Mouse (Mus musculus): Measurements from ENCODE around the gene Nat8f2. TPM values are rescaled to one million over a fixed set of nuclear protein-coding genes. Genes with fewer than 3 reads are reported as not detected.
"Not testable (repeated sequence)": the region's sequence is repeated elsewhere in the genome, so short reads cannot be mapped to it uniquely, and the experiment has no call there.

The Nat8f2 gene
- polyA plus RNA-seq, 1 experiment from 2014 or later, result not detected

- H3K36me3 ChIP-seq (ENCODE audit: control insufficient read depth, insufficient read depth, low read length); H3K27ac ChIP-seq (ENCODE audit: low read depth, low read length); H3K9ac ChIP-seq (ENCODE audit: low read length); H3K4me2 ChIP-seq; H3K4me1 ChIP-seq (ENCODE audit: control insufficient read depth, insufficient read depth, low read length); DNase-seq (ENCODE audit: low spot score, missing footprints); H3K4me3 ChIP-seq (ENCODE audit: low read depth, low read length); H3K27me3 ChIP-seq (ENCODE audit: control insufficient read depth, insufficient read depth, low read length); H3K9me3 ChIP-seq (ENCODE audit: control insufficient read depth, low read length); ATAC-seq (ENCODE audit: low FRiP score): not testable (repeated sequence)
- 45% methylated on average over 1 of the region's 1 CpGs for WGBS
Measured at GRCm38 (mm10) chr6:85866995-85867394, 2.0 kb downstream of the Nat8f2 start.

- WGBS, result 90% methylated on average over 3 of the region's 3 CpGs
- H3K4me2 ChIP-seq; H3K27ac ChIP-seq (ENCODE audit: low read depth, low read length); H3K9ac ChIP-seq (ENCODE audit: low read length); H3K27me3 ChIP-seq (ENCODE audit: control insufficient read depth, insufficient read depth, low read length); ATAC-seq (ENCODE audit: low FRiP score); H3K4me1 ChIP-seq (ENCODE audit: control insufficient read depth, insufficient read depth, low read length); DNase-seq (ENCODE audit: low spot score, missing footprints); H3K36me3 ChIP-seq (ENCODE audit: control insufficient read depth, insufficient read depth, low read length); H3K9me3 ChIP-seq (ENCODE audit: control insufficient read depth, low read length); H3K4me3 ChIP-seq (ENCODE audit: low read depth, low read length): not testable (repeated sequence)
Measured at GRCm38 (mm10) chr6:85866166-85866565, 2.8 kb downstream of the Nat8f2 start.

DNA sequence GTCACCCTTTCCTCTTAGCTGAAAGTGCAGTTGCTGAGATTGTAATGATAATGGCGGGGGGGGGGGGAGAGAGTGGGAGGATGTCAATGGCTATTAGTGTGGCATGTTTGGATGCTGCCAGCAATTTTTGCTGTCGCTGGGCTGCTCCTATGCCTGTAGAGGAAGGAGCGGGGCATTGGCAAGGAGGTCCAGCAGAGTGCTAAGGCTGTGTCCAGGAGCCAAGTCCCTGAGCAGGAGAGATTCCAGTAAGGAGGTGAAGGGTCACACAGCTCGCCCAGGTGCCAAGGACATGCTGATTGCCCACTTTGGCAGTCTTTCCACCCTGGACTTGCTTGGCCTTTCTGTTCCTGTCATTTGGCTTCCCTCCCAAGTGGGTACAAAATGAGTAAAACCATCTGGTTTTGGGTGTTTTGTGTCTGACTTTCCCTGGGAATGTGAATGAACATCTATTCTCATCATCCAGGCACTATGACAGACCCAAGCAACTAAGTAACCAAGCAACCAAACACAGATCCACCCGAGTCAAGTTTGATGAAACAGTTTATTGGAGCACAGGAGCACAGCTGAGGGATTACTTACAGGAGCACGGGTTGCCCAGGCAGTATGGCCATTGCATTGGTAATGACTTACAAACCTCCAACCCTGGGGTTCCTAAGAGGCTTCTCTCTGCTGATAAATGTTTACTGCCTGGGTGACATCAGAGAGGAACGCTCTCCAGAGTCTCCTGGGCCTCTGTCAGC is 3.9 kb downstream of the Nat8f2 start:
- not testable (repeated sequence) for H3K27me3 ChIP-seq (ENCODE audit: control insufficient read depth, insufficient read depth, low read length); DNase-seq (ENCODE audit: low spot score, missing footprints); H3K9ac ChIP-seq (ENCODE audit: low read length); H3K4me2 ChIP-seq; ATAC-seq (ENCODE audit: low FRiP score); H3K9me3 ChIP-seq (ENCODE audit: control insufficient read depth, low read length); H3K27ac ChIP-seq (ENCODE audit: low read depth, low read length); H3K4me3 ChIP-seq (ENCODE audit: low read depth, low read length); H3K36me3 ChIP-seq (ENCODE audit: control insufficient read depth, insufficient read depth, low read length); H3K4me1 ChIP-seq (ENCODE audit: control insufficient read depth, insufficient read depth, low read length)
- WGBS, result 73% methylated on average over 6 of the region's 7 CpGs

DNA sequence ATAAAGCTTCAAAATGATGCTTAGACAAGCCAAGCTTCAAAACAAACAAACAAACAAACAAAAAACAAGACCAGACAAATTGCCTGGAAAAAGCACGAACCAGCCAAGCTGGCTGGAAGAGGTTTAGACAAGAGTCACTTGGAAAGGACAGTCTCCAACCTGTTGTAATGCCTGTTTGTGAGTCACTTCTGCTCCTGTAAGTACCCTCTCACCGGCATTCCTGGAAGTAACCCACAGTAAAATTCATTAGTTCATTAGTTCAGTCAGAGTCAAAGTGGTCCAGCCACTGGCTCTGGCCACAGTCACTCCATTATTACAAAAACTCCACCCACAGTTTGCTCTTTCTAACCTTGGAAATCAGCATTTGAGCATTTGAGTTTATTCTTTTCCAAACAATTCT is 5.1 kb downstream of the Nat8f2 start:
- no peak overlapping the region for H3K9ac ChIP-seq (ENCODE audit: low read length)
- DNase-seq (ENCODE audit: low spot score, missing footprints), result no peak
- no peaks in the 10 kb centered on the region for H3K36me3 ChIP-seq (ENCODE audit: control insufficient read depth, insufficient read depth, low read length)
- no peaks in the 10 kb centered on the region for H3K4me1 ChIP-seq (ENCODE audit: control insufficient read depth, insufficient read depth, low read length)
- ATAC-seq (ENCODE audit: low FRiP score), result no peak
- no peak overlapping the region for H3K4me2 ChIP-seq
- WGBS, result 90% methylated on average over 2 of the region's 2 CpGs
- H3K9me3 ChIP-seq (ENCODE audit: control insufficient read depth, low read length), result no peaks in the 10 kb centered on the region
- H3K27ac ChIP-seq (ENCODE audit: low read depth, low read length), result no peak overlapping the region
- H3K27me3 ChIP-seq (ENCODE audit: control insufficient read depth, insufficient read depth, low read length), result no peaks in the 10 kb centered on the region
- no peak overlapping the region for H3K4me3 ChIP-seq (ENCODE audit: low read depth, low read length)

GRCm38 (mm10) chr6:85863136-85863535 is 5.8 kb downstream of the Nat8f2 start:
- no peaks in the 10 kb centered on the region for H3K9me3 ChIP-seq (ENCODE audit: control insufficient read depth, low read length)
- no peaks in the 10 kb centered on the region for H3K27me3 ChIP-seq (ENCODE audit: control insufficient read depth, insufficient read depth, low read length)
- H3K4me1 ChIP-seq (ENCODE audit: control insufficient read depth, insufficient read depth, low read length), result no peaks in the 10 kb centered on the region
- no peak for DNase-seq (ENCODE audit: low spot score, missing footprints)
- H3K27ac ChIP-seq (ENCODE audit: low read depth, low read length), result no peak overlapping the region
- 94% methylated on average over 2 of the region's 2 CpGs for WGBS
- no peak overlapping the region for H3K4me3 ChIP-seq (ENCODE audit: low read depth, low read length)
- H3K9ac ChIP-seq (ENCODE audit: low read length), result no peak overlapping the region
- no peak overlapping the region for H3K4me2 ChIP-seq
- no peak for ATAC-seq (ENCODE audit: low FRiP score)
- H3K36me3 ChIP-seq (ENCODE audit: control insufficient read depth, insufficient read depth, low read length), result no peaks in the 10 kb centered on the region

- Histone ChIP-seq H3K9me3 (ENCODE audit: control insufficient read depth, low read length) (no peaks in the 10 kb centered on the region), H3K36me3 (ENCODE audit: control insufficient read depth, insufficient read depth, low read length) (no peaks in the 10 kb centered on the region), H3K4me2 (no peak overlapping the region), H3K4me3 (ENCODE audit: low read depth, low read length) (no peak overlapping the region), H3K9ac (ENCODE audit: low read length) (no peak overlapping the region), H3K27me3 (ENCODE audit: control insufficient read depth, insufficient read depth, low read length) (no peaks in the 10 kb centered on the region), H3K4me1 (ENCODE audit: control insufficient read depth, insufficient read depth, low read length) (no peaks in the 10 kb centered on the region), H3K27ac (ENCODE audit: low read depth, low read length) (no peak overlapping the region)
- DNase-seq (ENCODE audit: low spot score, missing footprints) (no peak), ATAC-seq (ENCODE audit: low FRiP score) (no peak)
- 79% methylated on average over 3 of the region's 3 CpGs for WGBS
Measured at GRCm38 (mm10) chr6:85862565-85862964, 6.4 kb downstream of the Nat8f2 start.

- ATAC-seq (ENCODE audit: low FRiP score) (no peak), DNase-seq (ENCODE audit: low spot score, missing footprints) (no peak)
- no peaks in the 10 kb centered on the region for H3K27me3 ChIP-seq (ENCODE audit: control insufficient read depth, insufficient read depth, low read length)
- no peaks in the 10 kb centered on the region for H3K9me3 ChIP-seq (ENCODE audit: control insufficient read depth, low read length)
- H3K36me3 ChIP-seq (ENCODE audit: control insufficient read depth, insufficient read depth, low read length), result no peaks in the 10 kb centered on the region
- H3K9ac ChIP-seq (ENCODE audit: low read length), result no peak overlapping the region
- WGBS, result 86% methylated on average over 3 of the region's 3 CpGs
- H3K4me3 ChIP-seq (ENCODE audit: low read depth, low read length), result no peak overlapping the region
- no peak overlapping the region for H3K27ac ChIP-seq (ENCODE audit: low read depth, low read length)
- H3K4me1 ChIP-seq (ENCODE audit: control insufficient read depth, insufficient read depth, low read length), result no peaks in the 10 kb centered on the region
- no peak overlapping the region for H3K4me2 ChIP-seq
Measured at GRCm38 (mm10) chr6:85861247-85861646, 7.7 kb downstream of the Nat8f2 start.

DNA sequence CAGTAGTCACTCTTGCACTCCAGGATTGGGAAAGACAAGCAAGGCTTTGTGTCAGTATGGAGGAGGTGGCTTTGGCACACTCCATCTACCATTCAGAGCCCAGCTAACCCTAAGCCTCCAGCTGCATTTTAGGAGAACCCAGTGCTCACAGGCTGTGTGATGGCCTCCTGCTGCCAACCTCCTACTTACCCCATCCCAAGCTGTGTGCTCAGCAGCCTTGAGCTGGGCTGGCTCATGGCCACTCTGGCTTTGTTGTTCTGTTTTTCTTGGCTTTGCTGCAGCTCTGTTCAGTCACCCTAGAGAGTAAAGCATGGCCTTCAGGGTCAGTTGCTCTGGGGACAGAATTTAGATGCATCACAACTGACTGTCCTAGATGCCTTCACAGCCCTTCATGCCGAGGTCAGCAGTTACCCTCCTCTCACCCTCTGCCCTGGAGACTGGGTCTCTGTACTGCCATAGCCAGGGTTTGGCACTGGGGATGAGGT is 12.7 kb downstream of the Nat8f2 start:
- H3K4me2 ChIP-seq, result no peak overlapping the region

DNA sequence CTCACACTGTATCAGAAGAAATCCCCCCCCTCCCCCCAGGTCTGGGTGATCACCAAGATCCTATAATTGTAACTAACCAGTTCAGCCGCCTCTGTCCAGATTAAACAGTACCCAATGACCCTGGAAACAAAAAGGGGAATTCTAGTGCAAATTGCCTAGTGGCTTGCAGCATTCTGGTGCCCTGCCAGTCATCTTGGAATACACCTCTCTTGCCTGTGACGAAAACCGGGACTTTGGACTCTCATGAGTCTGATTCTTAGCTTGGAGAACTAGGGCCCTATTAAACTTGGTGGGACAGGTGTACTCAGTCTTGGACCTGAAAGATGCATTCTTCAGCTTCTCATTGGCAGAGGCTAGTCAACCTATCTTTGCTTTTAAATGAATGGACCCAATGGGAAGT is 15.5 kb downstream of the Nat8f2 start:
- H3K27ac ChIP-seq (ENCODE audit: low read depth, low read length), result no peak overlapping the region
- ATAC-seq (ENCODE audit: low FRiP score) (no peak), DNase-seq (ENCODE audit: low spot score, missing footprints) (no peak)
- H3K4me2 ChIP-seq, result no peak overlapping the region
- H3K9ac ChIP-seq (ENCODE audit: low read length), result no peak overlapping the region
- H3K36me3 ChIP-seq (ENCODE audit: control insufficient read depth, insufficient read depth, low read length), result no peaks in the 10 kb centered on the region
- WGBS, result 80% methylated on average over 3 of the region's 3 CpGs
- no peaks in the 10 kb centered on the region for H3K27me3 ChIP-seq (ENCODE audit: control insufficient read depth, insufficient read depth, low read length)
- no peaks in the 10 kb centered on the region for H3K9me3 ChIP-seq (ENCODE audit: control insufficient read depth, low read length)
- H3K4me1 ChIP-seq (ENCODE audit: control insufficient read depth, insufficient read depth, low read length), result no peaks in the 10 kb centered on the region
- no peak overlapping the region for H3K4me3 ChIP-seq (ENCODE audit: low read depth, low read length)

More for the DNA sequence above, 12.7 kb downstream of the Nat8f2 start:
- no peaks in the 10 kb centered on the region for H3K36me3 ChIP-seq (ENCODE audit: control insufficient read depth, insufficient read depth, low read length)
- 89% methylated on average over 1 of the region's 1 CpGs for WGBS
- H3K4me1 ChIP-seq (ENCODE audit: control insufficient read depth, insufficient read depth, low read length), result no peaks in the 10 kb centered on the region
- H3K4me3 ChIP-seq (ENCODE audit: low read depth, low read length), result no peak overlapping the region
- ATAC-seq (ENCODE audit: low FRiP score) (no peak), DNase-seq (ENCODE audit: low spot score, missing footprints) (no peak)
- H3K9ac ChIP-seq (ENCODE audit: low read length), result no peak overlapping the region
- no peaks in the 10 kb centered on the region for H3K9me3 ChIP-seq (ENCODE audit: control insufficient read depth, low read length)
- no peaks in the 10 kb centered on the region for H3K27me3 ChIP-seq (ENCODE audit: control insufficient read depth, insufficient read depth, low read length)
- H3K27ac ChIP-seq (ENCODE audit: low read depth, low read length), result no peak overlapping the region
